Mouse (Mus musculus) limb, embryonic 11.5 days (tissue): ENCODE data around the gene Plxnd1. TPM values are rescaled to one million over a fixed set of nuclear protein-coding genes. Genes with fewer than 3 reads are reported as not detected.
A peak's percentile ranks its signal among the peaks of the same experiment; 100 is the strongest.

ENCODE experiments used
- ATAC-seq: fragments of 200-750 bp; cut with Nextera tagmentation; 2 replicates; pipeline ENCODE4 v1.8.0; 2017; ENCODE audit warnings: low read depth; ENCODE audit not compliant: insufficient number of reproducible peaks, low FRiP score, low TSS enrichment
- DNase-seq: peaks from one replicate; pipeline ENCODE4 v3.0.0-alpha.2; 2015; ENCODE audit warnings: low spot score
- H3K27ac ChIP-seq: fragments of 300-500 bp; sonication (generic); replicated peaks from 2 replicates; pipeline ENCODE4 v1.5.1; 2014; ENCODE audit warnings: low read depth, mild to moderate bottlenecking, low read length
- H3K27me3 ChIP-seq: fragments of 300-500 bp; sonication (generic); 2 replicates; pipeline ENCODE4 v1.6.1; 2014; ENCODE audit warnings: mild to moderate bottlenecking, low read length, mixed read lengths; ENCODE audit not compliant: control insufficient read depth, insufficient read depth
- H3K36me3 ChIP-seq: fragments of 300-500 bp; sonication (generic); 2 replicates; pipeline ENCODE4 v1.6.1; 2014; ENCODE audit warnings: mild to moderate bottlenecking, low read length, moderate library complexity, mixed read lengths; ENCODE audit not compliant: control insufficient read depth, insufficient read depth
- H3K4me1 ChIP-seq: fragments of 300-500 bp; sonication (generic); 2 replicates; pipeline ENCODE4 v1.6.1; 2014; ENCODE audit warnings: low read length, mixed read lengths; ENCODE audit not compliant: control insufficient read depth, insufficient read depth
- H3K4me2 ChIP-seq: fragments of 300-500 bp; sonication (generic); 2 replicates; pipeline ENCODE4 v1.6.1; 2014; ENCODE audit warnings: low read depth, mild to moderate bottlenecking, moderate library complexity; ENCODE audit not compliant: severe bottlenecking
- H3K4me3 ChIP-seq: fragments of 300-500 bp; sonication (generic); 2 replicates; pipeline ENCODE4 v1.5.1; 2014; ENCODE audit warnings: low read depth, low read length
- H3K9ac ChIP-seq: fragments of 300-500 bp; sonication (generic); 2 replicates; pipeline ENCODE4 v1.6.1; 2014; ENCODE audit warnings: mild to moderate bottlenecking, low read length
- H3K9me3 ChIP-seq: fragments of 300-500 bp; sonication (generic); 2 replicates; pipeline ENCODE4 v1.6.1; 2016; ENCODE audit warnings: low read length; ENCODE audit not compliant: control insufficient read depth
- WGBS: fragments of 180-500 bp; shearing (Covaris S2); extraction: QIAGEN DNeasy Blood & Tissue Kit; methylation state at CpG from one replicate; pipeline ENCODE4 v1.1.7; 2014; 5-methylcytosine and 5-hydroxymethylcytosine counted together
- polyA plus RNA-seq: library from polyadenylated mRNA; unstranded; fragments of >200 nt; fragmentation: Nextera tagmentation; extraction: Ambion mirVana; gene quantifications from 2 replicates; pipeline ENCODE4 v1.2.1, GENCODE M21; 2014

Gene Plxnd1
- 19.6 and 26.5 TPM in 2 replicates for polyA plus RNA-seq

DNA sequence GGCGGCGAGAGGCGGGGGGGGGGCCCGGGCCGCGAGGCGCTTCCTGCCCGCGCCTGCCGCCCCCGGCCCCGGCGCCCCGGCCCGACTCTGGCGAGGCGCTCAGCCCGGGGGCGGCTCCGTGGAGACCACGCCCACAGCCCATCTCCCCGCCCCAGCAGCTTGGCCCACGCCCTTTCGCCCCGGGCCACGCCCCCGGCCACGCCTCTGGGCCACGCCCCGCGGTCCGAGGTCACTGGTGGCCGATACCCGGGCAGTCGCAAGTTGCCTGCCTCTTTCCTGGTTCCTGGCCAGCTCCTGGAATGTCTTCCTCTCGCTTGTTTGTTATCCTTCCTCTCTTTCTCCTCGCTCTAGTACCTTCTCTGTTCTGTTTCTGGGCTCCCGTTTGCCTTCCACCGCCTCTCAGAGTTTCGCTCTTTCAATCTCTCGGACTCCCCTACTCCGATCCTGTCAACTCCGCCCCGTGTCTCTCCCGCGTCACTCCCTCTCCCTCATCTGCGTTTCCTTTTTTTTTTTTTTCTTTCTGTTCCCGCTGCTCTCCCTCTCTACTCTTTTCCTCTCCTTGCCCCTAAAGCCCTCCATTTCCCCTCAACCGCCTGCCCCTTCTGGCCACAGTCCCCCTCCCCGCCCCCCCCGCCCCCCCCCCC is at the start of gene Plxnd1:
Plxnd1 (minus strand) TSS at position 129 of the 644 bp plus-strand sequence.
- Histone ChIP-seq H3K36me3 (no peaks in the 10 kb centered on the region), H3K4me3 (peak within 1 kb of the TSS; percentile 43), H3K27ac (peak within 1 kb of the TSS; percentile 42; the same call in 1 of the 2 replicates), H3K4me1 (peaks cover 31% of the 10 kb centered on the region), H3K4me2 (peak within 1 kb of the TSS; percentile 85), H3K27me3 (peaks cover 25% of the 10 kb centered on the region), H3K9me3 (no peaks in the 10 kb centered on the region), H3K9ac (peak within 1 kb of the TSS; percentile 58)
- peak; percentile 95 for DNase-seq
- ATAC-seq = peak; percentile 59
- under 1% methylated on average over 35 of the region's 51 CpGs for WGBS

GRCm38 (mm10) chr6:116044039-116044438 is 49.2 kb upstream of the Plxnd1 start:
- DNase-seq (no peak), ATAC-seq (no peak)
- H3K27ac ChIP-seq = no peak overlapping the region
- no peak overlapping the region for H3K9ac ChIP-seq
- H3K4me3 ChIP-seq = no peak overlapping the region
- peaks cover 3% of the 10 kb centered on the region; the same call in 1 of the 2 replicates for H3K36me3 ChIP-seq
- H3K4me2 ChIP-seq = no peak overlapping the region
- no peaks in the 10 kb centered on the region for H3K4me1 ChIP-seq
- no peaks in the 10 kb centered on the region for H3K27me3 ChIP-seq
- H3K9me3 ChIP-seq = peaks cover 4% of the 10 kb centered on the region
- 90% methylated on average over 2 of the region's 2 CpGs for WGBS

- Histone ChIP-seq H3K4me1 (no peaks in the 10 kb centered on the region), H3K27me3 (no peaks in the 10 kb centered on the region), H3K9me3 (peaks cover 4% of the 10 kb centered on the region), H3K36me3 (peaks cover 3% of the 10 kb centered on the region; the same call in 1 of the 2 replicates), H3K4me2 (no peak overlapping the region), H3K9ac (no peak overlapping the region), H3K27ac (no peak overlapping the region), H3K4me3 (no peak overlapping the region)
- ATAC-seq (no peak), DNase-seq (no peak)
- 91% methylated on average over 2 of the region's 2 CpGs for WGBS
Measured at GRCm38 (mm10) chr6:116038222-116038621, 43.4 kb upstream of the Plxnd1 start.

GRCm38 (mm10) chr6:116037281-116037831 is 42.6 kb upstream of the Plxnd1 start:
- H3K27ac ChIP-seq = no peak overlapping the region
- 92% methylated on average over 5 of the region's 5 CpGs for WGBS
- H3K9me3 ChIP-seq = no peaks in the 10 kb centered on the region
- no peaks in the 10 kb centered on the region for H3K36me3 ChIP-seq
- no peak overlapping the region for H3K9ac ChIP-seq
- DNase-seq (no peak), ATAC-seq (no peak)
- H3K4me3 ChIP-seq = no peak overlapping the region
- H3K4me1 ChIP-seq = no peaks in the 10 kb centered on the region
- H3K4me2 ChIP-seq = no peak overlapping the region
- H3K27me3 ChIP-seq = no peaks in the 10 kb centered on the region

GRCm38 (mm10) chr6:116036555-116036954 is 41.8 kb upstream of the Plxnd1 start:
- no peaks in the 10 kb centered on the region for H3K36me3 ChIP-seq
- DNase-seq = no peak
- no peak overlapping the region for H3K4me3 ChIP-seq
- no peaks in the 10 kb centered on the region for H3K27me3 ChIP-seq
- H3K9me3 ChIP-seq = no peaks in the 10 kb centered on the region
- no peak for ATAC-seq
- no peaks in the 10 kb centered on the region for H3K4me1 ChIP-seq
- H3K27ac ChIP-seq = no peak overlapping the region
- no peak overlapping the region for H3K9ac ChIP-seq
- no peak overlapping the region for H3K4me2 ChIP-seq
- 97% methylated on average over 2 of the region's 2 CpGs for WGBS

DNA sequence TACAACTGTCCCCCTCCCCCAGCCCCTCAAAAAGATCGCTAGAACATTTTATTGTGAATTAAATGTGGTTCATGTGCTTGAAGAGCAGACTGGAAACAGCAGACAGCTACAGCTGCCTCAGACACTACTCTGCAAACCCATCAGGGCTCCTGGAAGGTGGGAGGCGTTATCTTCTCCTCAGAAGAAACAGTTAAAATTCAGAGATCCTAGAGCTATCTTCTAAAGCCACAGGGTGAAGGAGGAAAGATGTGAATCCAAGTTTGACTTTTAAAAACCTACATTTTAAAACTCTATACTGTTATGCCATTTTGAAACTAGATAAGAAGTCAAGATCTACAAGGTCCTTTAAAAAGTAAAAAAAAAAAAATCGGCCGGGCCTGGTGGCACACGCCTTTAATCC is 36.2 kb upstream of the Plxnd1 start:
- no peak overlapping the region for H3K4me3 ChIP-seq
- 93% methylated on average over 5 of the region's 5 CpGs for WGBS
- H3K9ac ChIP-seq = no peak overlapping the region
- no peaks in the 10 kb centered on the region for H3K36me3 ChIP-seq
- H3K4me2 ChIP-seq = no peak overlapping the region
- ATAC-seq (no peak), DNase-seq (no peak)
- no peaks in the 10 kb centered on the region for H3K4me1 ChIP-seq
- H3K9me3 ChIP-seq = no peaks in the 10 kb centered on the region
- no peaks in the 10 kb centered on the region for H3K27me3 ChIP-seq
- no peak overlapping the region for H3K27ac ChIP-seq

DNA sequence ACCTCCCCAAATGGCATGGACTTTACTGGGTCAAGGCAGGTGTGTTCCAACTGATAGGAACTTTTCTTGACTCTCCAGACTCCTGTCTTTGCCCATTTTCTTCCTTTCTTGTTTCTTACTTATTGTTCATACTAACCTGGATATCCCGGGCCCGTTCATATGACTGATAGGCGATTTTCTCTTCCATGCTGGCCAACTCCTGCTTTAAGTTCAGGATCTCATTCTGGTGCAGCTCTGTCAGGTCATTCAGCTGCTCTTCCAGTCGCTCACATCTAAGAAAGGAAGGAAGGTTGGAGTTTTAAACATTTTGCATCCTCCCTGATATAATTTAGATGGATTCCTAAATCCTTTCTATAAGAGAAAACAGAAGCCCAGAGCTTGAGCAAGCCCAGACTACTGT is 29.9 kb upstream of the Plxnd1 start:
- DNase-seq (no peak), ATAC-seq (no peak)
- H3K9me3 ChIP-seq = peaks cover 9% of the 10 kb centered on the region
- H3K4me2 ChIP-seq = no peak overlapping the region
- no peak overlapping the region for H3K27ac ChIP-seq
- H3K4me1 ChIP-seq = no peaks in the 10 kb centered on the region
- WGBS = 91% methylated on average over 4 of the region's 4 CpGs
- H3K36me3 ChIP-seq = peaks cover 10% of the 10 kb centered on the region; the same call in 1 of the 2 replicates
- H3K27me3 ChIP-seq = no peaks in the 10 kb centered on the region
- no peak overlapping the region for H3K9ac ChIP-seq
- H3K4me3 ChIP-seq = no peak overlapping the region

GRCm38 (mm10) chr6:116021961-116022485 is 27.2 kb upstream of the Plxnd1 start:
- no peaks in the 10 kb centered on the region for H3K4me1 ChIP-seq
- H3K27me3 ChIP-seq = no peaks in the 10 kb centered on the region
- H3K4me3 ChIP-seq = no peak overlapping the region
- DNase-seq (no peak), ATAC-seq (no peak)
- 91% methylated on average over 9 of the region's 9 CpGs for WGBS
- H3K9ac ChIP-seq = no peak overlapping the region
- H3K36me3 ChIP-seq = peaks cover 10% of the 10 kb centered on the region; the same call in 1 of the 2 replicates
- H3K9me3 ChIP-seq = peaks cover 9% of the 10 kb centered on the region
- H3K4me2 ChIP-seq = no peak overlapping the region
- H3K27ac ChIP-seq = no peak overlapping the region
